Mouse (Mus musculus): ENCODE results near the gene Nubp1. TPM values are rescaled to one million over a fixed set of nuclear protein-coding genes. Genes with fewer than 3 reads are reported as not detected.

The Nubp1 gene
- polyA plus RNA-seq, 1 experiment from 2014 or later = 37.2 TPM

DNA sequence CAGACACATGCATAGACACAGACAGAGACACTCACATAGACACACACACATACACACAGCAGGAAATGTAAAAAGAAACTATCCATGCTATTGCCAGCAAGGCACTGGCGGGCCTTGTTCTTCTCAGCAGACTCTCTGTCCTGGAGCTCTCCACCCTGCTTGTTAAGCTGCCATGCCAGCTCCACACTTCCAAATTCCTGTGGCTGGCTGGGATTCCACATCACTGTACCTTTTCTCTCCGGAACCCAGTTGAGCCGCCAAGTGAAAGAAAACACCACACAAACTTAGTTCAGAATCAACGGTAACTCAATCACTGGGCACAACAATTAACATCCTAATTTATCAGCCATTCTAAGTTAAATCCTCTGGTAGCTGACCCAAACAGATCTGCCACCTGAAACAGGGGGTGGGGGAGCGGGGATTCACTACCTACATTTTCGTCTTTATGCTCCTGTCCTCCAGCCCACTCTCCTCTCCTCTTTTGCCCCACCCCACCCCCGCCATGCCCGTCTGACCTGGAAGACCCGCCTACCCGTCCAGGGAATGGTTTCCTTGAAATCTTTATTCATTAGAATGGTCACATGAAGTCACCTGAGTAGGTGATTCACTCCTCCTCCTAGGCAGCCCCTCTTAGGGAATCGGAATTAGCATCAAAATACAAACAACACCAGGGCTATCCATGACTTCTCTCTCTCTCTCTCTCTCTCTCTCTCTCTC is 55.8 kb downstream of the Nubp1 start:
- DNase-seq (ENCODE audit: low read depth, low spot score) (no peak), ATAC-seq (no peak)
- no peak for TF ChIP-seq CTCF (IDR thresholded peaks at IDR 0.05)
- H3K27me3 ChIP-seq = no peaks in the 10 kb centered on the region
- ChIA-PET CTCF (no interaction called here), POLR2A (no interaction called here)
- in situ Hi-C loops (cut with MboI; ENCODE audit: low pct_unique_long_range_greater_than_20kb) = no loop called here

DNA sequence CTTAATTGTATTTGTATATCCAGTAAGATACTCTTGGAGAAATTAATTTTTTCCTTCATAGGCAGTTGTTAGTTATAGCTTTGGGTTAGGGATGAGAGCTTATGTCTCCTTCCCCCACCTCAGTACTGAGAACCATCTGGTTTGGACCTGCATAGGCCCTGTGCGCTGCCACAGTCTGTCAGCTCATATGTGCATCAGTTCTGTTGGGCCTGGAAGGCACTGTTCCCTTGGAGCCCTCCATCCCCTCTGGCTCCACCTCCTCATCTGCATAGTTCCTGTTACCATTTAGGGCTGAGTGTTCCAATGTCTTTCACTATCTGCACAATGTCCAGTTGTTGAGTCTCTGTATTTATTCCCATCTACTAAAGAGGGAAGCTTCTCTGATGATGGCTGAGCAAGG is 56.5 kb downstream of the Nubp1 start:
- CTCF ChIA-PET = no interaction called here
- no peaks in the 10 kb centered on the region for H3K27me3 ChIP-seq
- TF ChIP-seq CTCF (IDR thresholded peaks at IDR 0.05) = no peak
- POLR2A ChIA-PET = no interaction called here
- ATAC-seq (no peak), DNase-seq (ENCODE audit: low read depth, low spot score) (no peak)
- in situ Hi-C loops (cut with MboI; ENCODE audit: low pct_unique_long_range_greater_than_20kb) = no loop called here

DNA sequence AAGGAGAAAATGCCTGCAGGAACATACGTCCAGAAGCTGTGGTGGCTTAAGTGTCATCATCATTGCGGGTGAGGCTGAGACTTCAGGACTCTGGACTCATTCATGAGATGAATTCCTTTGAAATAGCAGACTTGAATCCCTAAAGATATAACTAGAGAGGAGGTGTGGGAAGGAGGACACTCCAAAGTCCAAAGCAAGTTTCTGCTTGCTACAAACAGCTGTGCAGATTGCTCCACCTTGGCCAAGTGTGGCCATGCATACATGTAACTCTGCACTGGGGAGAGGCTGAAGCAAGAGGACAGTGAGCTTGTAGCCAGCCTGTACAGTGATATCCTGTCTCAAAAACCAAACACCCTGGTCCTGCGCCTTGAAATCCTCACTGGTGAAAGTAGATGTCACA is 60.2 kb downstream of the Nubp1 start:
- ChIA-PET POLR2A (interaction anchor here (1.4 kb wide), 1 partner anchor 9 kb away, joined by 5 read pairs; no protein-coding TSS in a partner anchor), CTCF (interaction anchor here (1.2 to 1.4 kb wide), 3 partner anchors 9 to 17 kb away, joined by 3 read pairs; no protein-coding TSS in a partner anchor)
- in situ Hi-C loops (cut with MboI; ENCODE audit: low pct_unique_long_range_greater_than_20kb) = no loop called here
- DNase-seq (ENCODE audit: low read depth, low spot score) (no peak), ATAC-seq (no peak)
- no peak for TF ChIP-seq CTCF (IDR thresholded peaks at IDR 0.05)
- H3K27me3 ChIP-seq = no peaks in the 10 kb centered on the region

Other genes with a start within 250 kb of the Nubp1 start
- not detected for gene Rpl39l, start 241.7 kb upstream of the Nubp1 start, polyA plus RNA-seq (2021)
- gene Atf7ip2, start 219.2 kb upstream of the Nubp1 start, polyA plus RNA-seq (2021) = not detected
- gene Emp2, start 98.0 kb upstream of the Nubp1 start, polyA plus RNA-seq (2021) = 14.1 TPM
- gene Tekt5, start 16.5 kb upstream of the Nubp1 start, polyA plus RNA-seq (2021) = not detected
- 0.46 TPM for gene Tvp23a, start 35.4 kb downstream of the Nubp1 start, polyA plus RNA-seq (2021)
- gene Ciita, start 68.1 kb downstream of the Nubp1 start, polyA plus RNA-seq (2021) = 0.03 TPM
- 23.5 TPM for gene Dexi, start 131.1 kb downstream of the Nubp1 start, polyA plus RNA-seq (2021)
- 21.3 TPM for gene Clec16a, start 133.4 kb downstream of the Nubp1 start, polyA plus RNA-seq (2021)